Mouse (Mus musculus) testis, postnatal 14 days (tissue): ENCODE data around the gene Ccdc62.

Experiments used
- DNase-seq: peaks from one replicate; pipeline ENCODE4 v3.0.0; 2021; ENCODE audit warnings: low spot score

Gene Ccdc62

DNA sequence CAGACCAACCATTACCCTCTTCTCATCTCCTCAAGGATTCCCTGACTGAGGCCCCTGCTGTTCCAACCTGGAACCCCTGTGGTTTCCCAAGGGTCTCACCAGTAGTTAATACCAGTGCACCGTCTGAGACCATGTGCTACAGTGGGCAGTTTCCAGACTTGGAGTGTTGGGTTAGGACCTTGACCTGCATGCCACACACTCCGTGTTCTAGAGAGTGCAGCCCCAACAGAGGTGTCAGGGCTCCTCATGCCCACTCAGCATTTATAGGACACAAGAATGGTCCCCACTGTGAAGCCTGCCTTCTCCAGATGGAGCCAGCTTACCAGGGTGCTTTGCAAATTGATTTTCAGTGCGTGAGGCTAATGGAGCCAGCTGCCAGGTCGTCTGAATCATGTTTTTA lies 72.9 kb downstream of the Ccdc62 start:
- no peak for DNase-seq

GRCm38 (mm10) chr5:124004356-124005150 lies 74.1 kb downstream of the Ccdc62 start:
- no peak for DNase-seq

DNA sequence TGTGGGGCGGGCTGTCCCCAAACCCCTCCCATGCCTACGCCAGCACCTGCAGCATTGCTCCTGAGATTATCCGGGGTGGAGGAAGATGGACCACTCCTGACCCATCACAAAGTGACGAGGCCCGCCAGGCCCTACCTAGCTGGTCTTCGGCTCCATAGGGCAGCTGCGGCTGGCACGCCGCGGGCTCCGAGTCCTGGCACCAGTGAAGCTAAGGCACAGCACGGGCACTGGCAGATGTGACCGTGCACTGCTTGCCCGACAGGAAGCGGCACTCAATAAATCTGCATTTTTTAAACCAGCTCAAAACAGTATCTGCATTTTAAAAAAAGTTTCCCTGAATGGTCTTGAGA lies 74.6 kb downstream of the Ccdc62 start:
- no peak for DNase-seq

GRCm38 (mm10) chr5:124005591-124005990 lies 75.1 kb downstream of the Ccdc62 start:
- DNase-seq: no peak

- no peak for DNase-seq
Observed at GRCm38 (mm10) chr5:124006082-124006873, 75.8 kb downstream of the Ccdc62 start.

- DNase-seq: no peak
Observed at GRCm38 (mm10) chr5:124006891-124007491, 76.5 kb downstream of the Ccdc62 start.

DNA sequence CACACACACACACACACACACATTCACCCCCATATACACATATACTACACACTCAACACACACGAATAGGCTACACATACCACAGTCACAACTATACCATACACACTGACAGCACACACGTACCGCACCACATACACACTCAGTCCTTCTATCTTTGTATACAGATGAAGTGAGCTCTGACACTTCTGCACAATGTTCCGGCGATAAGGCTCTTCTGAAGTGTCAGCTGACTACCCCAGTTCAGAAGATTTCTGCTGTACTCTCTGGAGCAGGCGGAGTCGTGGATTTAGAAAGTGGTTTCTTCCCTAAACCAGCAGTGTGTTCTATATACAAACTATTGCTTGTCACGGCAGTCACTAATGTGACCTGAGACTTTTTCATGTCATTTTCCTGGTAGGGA lies 79.6 kb downstream of the Ccdc62 start:
- DNase-seq: no peak

DNA sequence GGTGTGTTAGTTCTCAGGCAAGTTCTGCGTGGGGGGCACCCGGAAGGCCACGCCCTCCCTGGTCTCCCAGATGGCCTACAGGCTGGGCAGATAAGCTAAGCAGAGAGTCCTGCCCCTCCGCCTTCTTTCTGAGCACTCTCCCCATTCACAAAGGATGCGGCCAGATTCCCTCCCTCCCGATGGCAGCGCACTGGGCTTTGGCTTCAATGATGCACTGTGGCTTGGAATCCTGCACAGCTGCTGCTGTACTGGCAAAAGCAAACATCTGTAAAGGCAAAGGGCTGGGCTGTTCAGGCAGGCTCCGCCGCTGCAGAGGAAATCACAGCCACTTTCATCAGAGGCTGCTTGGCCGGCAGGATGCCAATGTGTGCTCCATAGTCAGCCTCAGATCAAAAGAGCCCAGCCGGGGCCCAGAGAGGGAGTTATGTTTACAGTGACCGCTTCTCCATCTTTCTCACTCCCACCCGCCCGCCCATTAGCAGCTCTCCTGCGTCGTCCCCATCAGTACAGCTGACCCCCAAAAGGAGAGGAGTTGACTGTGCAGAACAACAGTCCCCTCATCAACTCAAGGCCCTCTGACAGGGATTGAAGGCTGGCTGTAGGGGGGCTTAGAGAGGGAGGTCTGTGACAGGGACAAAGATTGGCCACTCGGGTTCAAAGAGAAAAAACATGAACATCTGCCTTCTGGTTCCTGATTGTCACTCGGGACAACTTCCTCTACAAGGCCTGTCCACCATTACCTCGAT lies 80.6 kb downstream of the Ccdc62 start:
- no peak for DNase-seq

DNA sequence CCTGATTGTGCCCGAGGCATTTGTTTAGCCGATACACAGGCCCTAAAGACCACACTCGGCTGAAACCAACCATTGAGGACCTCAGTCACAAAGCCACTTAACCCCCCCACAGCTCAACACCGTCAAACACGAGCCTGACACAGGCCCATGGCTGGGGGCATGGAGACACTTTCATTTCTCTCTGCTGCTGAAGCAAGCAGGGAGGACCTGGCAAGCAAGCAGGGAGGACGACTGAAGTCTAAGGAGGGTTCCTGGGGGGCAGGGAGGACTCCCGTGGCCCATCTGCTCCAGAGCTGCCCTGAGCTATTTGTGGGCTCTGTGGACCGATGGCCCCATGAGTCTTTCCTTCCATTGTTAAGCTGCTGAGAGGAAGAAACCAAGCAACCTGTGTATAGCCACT lies 81.4 kb downstream of the Ccdc62 start:
- no peak for DNase-seq

- no peak for DNase-seq
Observed at GRCm38 (mm10) chr5:124012885-124013284, 82.4 kb downstream of the Ccdc62 start.

GRCm38 (mm10) chr5:124013747-124014146 lies 83.3 kb downstream of the Ccdc62 start:
- DNase-seq: no peak

- no peak for DNase-seq
Observed at GRCm38 (mm10) chr5:124014180-124014579, 83.7 kb downstream of the Ccdc62 start.

DNA sequence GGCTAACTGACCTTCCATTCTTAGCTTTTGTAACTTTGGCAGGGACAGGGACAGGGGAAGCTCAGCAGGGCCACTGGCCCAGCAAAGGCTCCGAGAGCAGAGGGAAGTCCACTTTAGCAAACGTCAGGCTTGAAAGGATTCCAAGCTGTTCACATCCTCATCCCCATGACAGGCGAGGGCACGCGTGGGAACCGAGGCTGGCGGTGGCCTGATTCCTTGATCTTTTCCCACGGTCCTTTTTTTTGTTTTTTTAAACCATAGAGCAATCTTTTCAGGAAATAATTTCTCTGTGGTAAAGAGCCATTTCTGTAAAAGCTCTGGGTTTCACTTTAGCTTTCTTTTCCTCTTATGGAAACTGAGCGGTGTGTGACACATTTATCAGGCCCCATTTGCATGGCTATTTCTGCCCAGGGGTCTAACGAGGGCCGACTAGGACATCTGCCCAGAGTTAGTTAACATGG lies 84.3 kb downstream of the Ccdc62 start:
- no peak for DNase-seq

DNA sequence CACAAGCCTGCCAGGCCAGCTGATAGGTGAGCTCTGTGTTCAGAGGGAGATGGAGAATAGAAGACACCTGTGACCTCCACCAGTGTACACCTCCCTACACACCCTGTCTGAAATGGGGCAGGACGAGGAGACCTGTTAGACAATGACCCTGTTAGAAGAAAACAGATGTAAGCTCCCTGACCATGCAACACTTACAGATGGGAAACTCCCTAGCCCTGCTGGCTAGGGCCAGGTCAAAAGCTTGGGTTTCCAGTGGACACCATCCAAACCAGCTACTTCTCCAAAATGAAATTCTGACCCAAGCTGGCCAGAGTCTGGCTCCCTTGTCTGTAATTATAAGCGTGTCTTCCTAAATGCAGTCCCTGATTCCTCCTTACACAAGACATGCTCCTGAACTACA lies 85.2 kb downstream of the Ccdc62 start:
- DNase-seq: no peak

- DNase-seq: no peak
Observed at GRCm38 (mm10) chr5:124016291-124016821, 85.9 kb downstream of the Ccdc62 start.

GRCm38 (mm10) chr5:124017941-124018340 lies 87.5 kb downstream of the Ccdc62 start:
- no peak for DNase-seq

DNA sequence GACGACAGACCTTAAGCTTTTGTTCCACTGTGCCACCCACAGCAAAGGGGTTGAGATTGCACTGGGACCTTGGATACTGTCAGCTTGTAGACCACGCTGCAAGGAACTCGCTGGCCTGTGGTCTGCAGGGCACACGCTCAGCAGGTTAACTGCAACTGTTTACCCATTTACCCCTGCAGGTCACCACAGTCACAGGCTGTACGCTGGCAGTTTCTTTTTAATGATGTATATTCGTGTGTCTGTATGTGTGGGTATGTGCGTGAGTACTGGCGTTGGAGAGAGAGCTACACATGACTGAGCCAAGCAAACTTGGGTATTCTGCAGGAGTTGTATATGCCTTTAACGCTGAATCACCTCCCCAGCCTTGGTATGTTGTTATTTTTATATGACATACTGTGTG lies 88.2 kb downstream of the Ccdc62 start:
- DNase-seq: no peak
